Mouse (Mus musculus): ENCODE results near the gene Anks4b. TPM values are rescaled to one million over a fixed set of nuclear protein-coding genes. Genes with fewer than 3 reads are reported as not detected.

The Anks4b gene
- polyA plus RNA-seq, 1 experiment, result 0.27 TPM

DNA sequence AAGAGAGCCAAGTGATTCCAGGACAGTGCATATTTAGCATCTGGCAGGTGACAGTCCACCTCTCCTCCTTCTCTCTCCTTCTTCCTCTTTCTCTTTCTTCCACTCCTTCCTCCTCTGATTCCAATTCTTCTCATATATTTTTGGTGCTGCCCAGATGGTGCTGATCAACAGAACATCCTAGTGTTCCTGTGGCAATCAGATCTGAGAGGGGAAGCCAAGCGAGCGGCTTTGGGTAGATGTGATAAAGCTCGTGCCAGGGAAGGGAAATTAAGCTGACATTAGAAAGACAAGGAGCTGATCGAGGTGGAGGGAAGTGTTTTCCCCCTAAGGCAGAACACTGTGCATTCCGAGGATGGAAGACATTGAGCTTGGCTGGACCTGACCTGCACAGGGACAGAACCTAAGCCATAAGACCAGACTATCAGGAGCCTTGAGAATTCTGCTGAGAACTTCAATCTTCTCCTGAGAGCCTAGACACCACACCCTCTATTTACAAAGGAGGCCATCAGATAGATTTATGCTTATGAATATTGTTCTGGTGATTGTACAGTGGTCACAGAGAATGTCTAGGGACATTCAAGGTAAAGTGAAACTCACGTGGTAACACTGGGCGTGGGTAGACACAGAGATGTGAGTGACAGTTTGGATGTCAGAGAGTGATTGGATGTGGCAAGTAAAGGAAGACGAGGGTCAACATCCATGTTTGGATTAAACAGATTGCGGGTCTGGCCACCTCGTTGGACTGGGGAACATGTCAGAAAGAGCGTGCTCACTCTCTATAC, 1.3 kb downstream of the Anks4b start:
- no peak for TF ChIP-seq CTCF (IDR thresholded peaks at IDR 0.05; ENCODE audit: control insufficient read depth, insufficient read depth, insufficient replicate concordance, low read depth, low read length)
- no peak for TF ChIP-seq POLR2A (IDR thresholded peaks at IDR 0.05; ENCODE audit: control insufficient read depth, low read depth, low read length)
- Histone ChIP-seq H3K4me1 (ENCODE audit: control insufficient read depth, insufficient read depth, low read length) (no peaks in the 10 kb centered on the region), H3K36me3 (ENCODE audit: control insufficient read depth, insufficient read depth, low read length) (no peaks in the 10 kb centered on the region), H3K4me3 (ENCODE audit: control insufficient read depth, low read depth, low read length) (no peak overlapping the region), H3K27me3 (ENCODE audit: control insufficient read depth, insufficient read depth, low read length) (no peaks in the 10 kb centered on the region), H3K27ac (ENCODE audit: control insufficient read depth, insufficient read depth, low read depth, low read length) (no peak overlapping the region)

DNA sequence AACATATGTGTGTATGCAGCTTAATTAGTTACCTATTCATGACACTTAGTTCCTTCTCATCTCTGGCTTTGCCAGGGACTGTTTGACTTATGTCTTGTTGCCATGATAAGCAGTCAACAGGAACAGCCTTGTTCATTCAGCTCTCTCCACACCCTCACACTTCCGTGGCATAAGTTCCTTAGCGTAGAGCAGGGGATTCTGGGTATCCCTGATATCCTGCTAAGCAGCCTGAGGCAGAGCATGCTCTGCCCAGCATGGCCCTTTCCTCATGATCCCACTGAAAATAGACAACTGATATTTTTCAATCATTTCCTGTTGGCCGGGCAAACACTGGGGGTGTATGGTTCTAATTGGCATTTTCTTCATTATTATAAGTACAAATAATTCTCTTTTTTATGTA, 4.0 kb downstream of the Anks4b start:
- Histone ChIP-seq H3K27me3 (ENCODE audit: control insufficient read depth, insufficient read depth, low read length) (no peaks in the 10 kb centered on the region), H3K27ac (ENCODE audit: control insufficient read depth, insufficient read depth, low read depth, low read length) (no peak overlapping the region), H3K36me3 (ENCODE audit: control insufficient read depth, insufficient read depth, low read length) (no peaks in the 10 kb centered on the region), H3K4me1 (ENCODE audit: control insufficient read depth, insufficient read depth, low read length) (no peaks in the 10 kb centered on the region), H3K4me3 (ENCODE audit: control insufficient read depth, low read depth, low read length) (no peak overlapping the region)
- TF ChIP-seq POLR2A (IDR thresholded peaks at IDR 0.05; ENCODE audit: control insufficient read depth, low read depth, low read length), result no peak
- no peak for TF ChIP-seq CTCF (IDR thresholded peaks at IDR 0.05; ENCODE audit: control insufficient read depth, insufficient read depth, insufficient replicate concordance, low read depth, low read length)

DNA sequence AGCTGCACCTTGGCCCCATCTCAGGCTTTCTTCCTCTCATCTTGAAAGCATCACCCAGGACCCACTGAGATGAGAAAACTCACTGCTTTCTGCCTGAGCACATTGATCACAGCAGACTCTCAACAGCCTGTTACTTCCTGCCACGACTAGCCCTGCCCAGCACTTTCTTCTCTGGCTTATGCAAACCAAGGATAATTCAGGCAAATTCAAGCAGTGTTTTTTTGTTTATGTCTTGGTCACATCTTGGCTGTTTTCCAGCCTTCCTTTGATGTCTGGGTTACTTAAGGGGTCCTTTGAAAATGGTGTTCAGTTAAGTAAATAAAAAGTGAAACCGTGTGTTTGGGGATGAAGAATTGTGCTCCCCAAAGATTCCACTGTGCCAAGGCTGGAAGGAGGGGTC, 5.3 kb downstream of the Anks4b start:
- no peak overlapping the region for H3K27ac ChIP-seq (ENCODE audit: control insufficient read depth, insufficient read depth, low read depth, low read length)
- TF ChIP-seq CTCF (IDR thresholded peaks at IDR 0.05; ENCODE audit: control insufficient read depth, insufficient read depth, insufficient replicate concordance, low read depth, low read length), result no peak
- no peak for TF ChIP-seq POLR2A (IDR thresholded peaks at IDR 0.05; ENCODE audit: control insufficient read depth, low read depth, low read length)
- H3K4me1 ChIP-seq (ENCODE audit: control insufficient read depth, insufficient read depth, low read length), result no peaks in the 10 kb centered on the region
- H3K36me3 ChIP-seq (ENCODE audit: control insufficient read depth, insufficient read depth, low read length), result no peaks in the 10 kb centered on the region
- no peak overlapping the region for H3K4me3 ChIP-seq (ENCODE audit: control insufficient read depth, low read depth, low read length)
- H3K27me3 ChIP-seq (ENCODE audit: control insufficient read depth, insufficient read depth, low read length), result no peaks in the 10 kb centered on the region

GRCm38 (mm10) chr7:120180547-120180946, 6.9 kb downstream of the Anks4b start:
- TF ChIP-seq CTCF (IDR thresholded peaks at IDR 0.05; ENCODE audit: control insufficient read depth, insufficient read depth, insufficient replicate concordance, low read depth, low read length) (no peak), POLR2A (IDR thresholded peaks at IDR 0.05; ENCODE audit: control insufficient read depth, low read depth, low read length) (no peak)
- Histone ChIP-seq H3K4me3 (ENCODE audit: control insufficient read depth, low read depth, low read length) (no peak overlapping the region), H3K27me3 (ENCODE audit: control insufficient read depth, insufficient read depth, low read length) (no peaks in the 10 kb centered on the region), H3K27ac (ENCODE audit: control insufficient read depth, insufficient read depth, low read depth, low read length) (no peak overlapping the region), H3K4me1 (ENCODE audit: control insufficient read depth, insufficient read depth, low read length) (no peaks in the 10 kb centered on the region), H3K36me3 (ENCODE audit: control insufficient read depth, insufficient read depth, low read length) (no peaks in the 10 kb centered on the region)

- Histone ChIP-seq H3K27me3 (ENCODE audit: control insufficient read depth, insufficient read depth, low read length) (no peaks in the 10 kb centered on the region), H3K36me3 (ENCODE audit: control insufficient read depth, insufficient read depth, low read length) (no peaks in the 10 kb centered on the region)
- TF ChIP-seq CTCF (IDR thresholded peaks at IDR 0.05; ENCODE audit: control insufficient read depth, insufficient read depth, insufficient replicate concordance, low read depth, low read length), result no peak
- no peak for TF ChIP-seq POLR2A (IDR thresholded peaks at IDR 0.05; ENCODE audit: control insufficient read depth, low read depth, low read length)
Measured at GRCm38 (mm10) chr7:120181401-120182230, 8.0 kb downstream of the Anks4b start.

DNA sequence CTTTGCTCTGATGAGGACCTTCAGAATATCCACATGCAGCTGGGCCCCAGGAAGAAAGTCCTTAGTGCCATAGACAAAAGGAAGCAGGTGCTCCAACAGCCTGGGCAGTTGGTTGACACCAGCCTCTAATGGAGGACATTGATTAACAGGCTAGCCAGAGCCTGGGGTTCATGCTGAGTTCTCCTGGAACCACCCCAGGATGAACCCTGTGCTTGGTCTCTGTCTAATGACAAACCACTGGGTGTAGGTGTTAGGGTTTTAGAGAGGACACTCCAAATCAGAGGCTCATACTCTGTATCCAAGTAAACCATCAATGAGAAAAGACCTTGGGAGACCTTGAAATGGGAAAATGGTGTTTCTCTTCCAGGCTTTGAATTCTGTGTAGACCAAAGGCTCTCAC, 9.2 kb downstream of the Anks4b start:
- H3K27me3 ChIP-seq (ENCODE audit: control insufficient read depth, insufficient read depth, low read length), result no peaks in the 10 kb centered on the region
- no peak overlapping the region for H3K4me3 ChIP-seq (ENCODE audit: control insufficient read depth, low read depth, low read length)
- H3K36me3 ChIP-seq (ENCODE audit: control insufficient read depth, insufficient read depth, low read length), result no peaks in the 10 kb centered on the region
- no peak for TF ChIP-seq CTCF (IDR thresholded peaks at IDR 0.05; ENCODE audit: control insufficient read depth, insufficient read depth, insufficient replicate concordance, low read depth, low read length)
- no peak for TF ChIP-seq POLR2A (IDR thresholded peaks at IDR 0.05; ENCODE audit: control insufficient read depth, low read depth, low read length)
- H3K27ac ChIP-seq (ENCODE audit: control insufficient read depth, insufficient read depth, low read depth, low read length), result no peak overlapping the region
- H3K4me1 ChIP-seq (ENCODE audit: control insufficient read depth, insufficient read depth, low read length), result no peaks in the 10 kb centered on the region

More at GRCm38 (mm10) chr7:120181401-120182230, 8.0 kb downstream of the Anks4b start:
- H3K4me3 ChIP-seq (ENCODE audit: control insufficient read depth, low read depth, low read length), result no peak overlapping the region
- no peaks in the 10 kb centered on the region for H3K4me1 ChIP-seq (ENCODE audit: control insufficient read depth, insufficient read depth, low read length)
- H3K27ac ChIP-seq (ENCODE audit: control insufficient read depth, insufficient read depth, low read depth, low read length), result no peak overlapping the region

DNA sequence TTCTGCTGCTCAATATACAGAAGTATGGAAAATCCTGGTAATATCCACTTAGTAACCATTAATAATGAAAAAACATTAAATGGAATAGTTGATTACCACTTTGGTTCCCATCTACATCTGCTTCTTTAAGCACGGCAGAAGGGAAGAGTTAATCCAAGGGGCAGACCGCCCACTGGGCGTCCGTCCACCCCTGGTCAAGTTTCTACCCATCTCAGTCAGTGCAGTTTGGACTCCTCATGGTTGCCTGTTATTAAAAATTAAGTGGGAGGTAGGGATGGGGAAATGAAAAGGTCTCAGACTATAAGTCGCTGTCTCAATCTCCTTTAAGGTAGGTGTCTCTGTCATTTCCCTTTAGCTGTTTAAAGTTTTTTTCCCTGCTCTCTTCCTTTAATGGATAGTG, 15.3 kb downstream of the Anks4b start:
- Histone ChIP-seq H3K4me1 (ENCODE audit: control insufficient read depth, insufficient read depth, low read length) (no peaks in the 10 kb centered on the region), H3K4me3 (ENCODE audit: control insufficient read depth, low read depth, low read length) (no peak overlapping the region), H3K27ac (ENCODE audit: control insufficient read depth, insufficient read depth, low read depth, low read length) (no peak overlapping the region), H3K27me3 (ENCODE audit: control insufficient read depth, insufficient read depth, low read length) (no peaks in the 10 kb centered on the region), H3K36me3 (ENCODE audit: control insufficient read depth, insufficient read depth, low read length) (no peaks in the 10 kb centered on the region)
- TF ChIP-seq POLR2A (IDR thresholded peaks at IDR 0.05; ENCODE audit: control insufficient read depth, low read depth, low read length), result no peak
- no peak for TF ChIP-seq CTCF (IDR thresholded peaks at IDR 0.05; ENCODE audit: control insufficient read depth, insufficient read depth, insufficient replicate concordance, low read depth, low read length)

Data from testis, adult 2 months (tissue).